Mouse (Mus musculus): Measurements from ENCODE around the gene Tet2. TPM values are rescaled to one million over a fixed set of nuclear protein-coding genes. Genes with fewer than 3 reads are reported as not detected.

The Tet2 gene
- total and polyA plus RNA-seq, 3 experiments = 6.8 to 101 (median 10.9) TPM

DNA sequence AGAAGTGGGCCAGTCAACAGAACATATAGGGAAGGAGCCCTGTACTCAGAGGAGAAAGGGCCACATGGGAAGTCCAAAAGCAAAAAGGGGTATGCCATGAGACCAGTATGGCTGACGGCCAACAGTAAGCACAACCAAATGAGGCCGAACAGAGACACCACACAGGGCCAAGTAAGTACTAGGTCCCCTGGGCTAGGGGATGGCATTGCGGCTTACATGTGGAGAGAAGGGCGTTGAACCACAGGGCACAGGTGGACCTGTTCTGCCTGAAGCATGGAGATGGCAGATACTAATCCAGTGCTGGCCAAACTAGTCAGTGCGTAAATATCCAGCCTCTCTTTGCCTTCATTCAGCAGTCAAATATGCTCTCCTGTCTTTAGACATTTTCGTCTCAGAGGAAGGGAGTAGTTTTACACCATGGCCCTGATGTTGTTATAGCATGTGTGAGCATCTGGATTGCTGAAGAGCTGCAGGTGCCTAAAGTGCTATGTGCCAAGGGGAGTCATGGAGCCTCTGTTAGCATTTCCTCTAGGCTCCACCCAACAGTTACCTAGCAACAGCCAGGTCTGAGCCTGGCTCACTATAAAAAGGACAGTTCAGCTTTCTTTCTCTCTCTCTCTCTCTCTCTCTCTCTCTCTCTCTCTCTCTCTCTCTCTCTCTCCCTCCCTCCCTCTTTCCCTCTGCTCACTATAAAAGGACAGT, 14.6 kb upstream of the Tet2 start:
- Histone ChIP-seq H3K36me3 (ENCODE audit: control insufficient read depth in 1 of 2, insufficient read depth in 2 of 2, low read length in 2 of 2) (peaks cover 0 to 2% of the 10 kb centered on the region in 2 experiments; a peak in 1 of 4 replicates), H3K9me3 (replicated peaks; ENCODE audit: insufficient read depth, low read length) (no peaks in the 10 kb centered on the region), H3K4me1 (ENCODE audit: control insufficient read depth in 1 of 2, insufficient read depth in 2 of 2, low read length in 2 of 2) (peaks cover 0 to 13% of the 10 kb centered on the region in 2 experiments; a peak in 3 of 4 replicates), H3K79me2 (ENCODE audit: control insufficient read depth, insufficient read depth, low read length, poor library complexity) (no peaks in the 10 kb centered on the region), H3K27me3 (ENCODE audit: control insufficient read depth in 1 of 2, insufficient read depth in 2 of 2, low read length in 2 of 2) (no peaks in the 10 kb centered on the region), H3K4me3 (ENCODE audit: control insufficient read depth in 1 of 2, insufficient read depth in 1 of 2, low read depth in 2 of 2, low read length in 2 of 2) (no peak overlapping the region), H3K9ac (ENCODE audit: control insufficient read depth, low read depth, low read length, poor library complexity, severe bottlenecking) (no peak overlapping the region), H3K27ac (ENCODE audit: control insufficient read depth, low read depth, low read length) (no peak overlapping the region)
- no peak for DNase-seq (ENCODE audit: low read depth, low spot score)
- TF ChIP-seq CTCF (IDR thresholded peaks at IDR 0.05 in 2 of 3, conservative IDR thresholded peaks at IDR 0.05 in 1 of 3; ENCODE audit: control insufficient read depth in 1 of 3, insufficient read depth in 1 of 3, low read depth in 2 of 3, low read length in 3 of 3, poor library complexity in 1 of 3, severe bottlenecking in 1 of 3) (no peak), MAX (IDR thresholded peaks at IDR 0.05; ENCODE audit: low read length) (no peak), KAT2A (conservative IDR thresholded peaks at IDR 0.05; ENCODE audit: low read depth, low read length) (no peak)

DNA sequence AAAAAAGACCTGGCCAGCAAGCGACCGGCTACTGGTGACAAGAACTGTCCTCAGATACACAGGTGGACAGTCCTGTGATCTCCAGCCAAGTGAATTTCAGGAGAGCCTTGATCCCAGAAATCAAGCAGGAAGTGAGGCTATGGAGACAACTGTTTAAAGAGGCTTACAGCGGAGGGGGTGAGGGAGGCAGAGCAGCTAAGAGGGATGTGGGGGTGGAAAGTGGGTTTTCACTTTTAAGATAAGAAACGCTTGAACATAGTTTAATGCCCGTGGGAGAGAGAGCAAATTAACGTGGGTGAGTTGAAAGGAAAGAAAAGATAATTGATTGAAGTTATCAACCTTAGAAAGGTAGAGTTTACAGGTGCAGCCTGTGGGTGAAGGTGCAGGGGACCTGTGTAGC, 12.7 kb upstream of the Tet2 start:
- Histone ChIP-seq H3K4me3 (ENCODE audit: control insufficient read depth in 1 of 2, insufficient read depth in 1 of 2, low read depth in 2 of 2, low read length in 2 of 2) (no peak overlapping the region), H3K4me1 (ENCODE audit: control insufficient read depth in 1 of 2, insufficient read depth in 2 of 2, low read length in 2 of 2) (peaks cover 0 to 13% of the 10 kb centered on the region in 2 experiments; a peak in 3 of 4 replicates), H3K9me3 (replicated peaks; ENCODE audit: insufficient read depth, low read length) (no peaks in the 10 kb centered on the region), H3K9ac (ENCODE audit: control insufficient read depth, low read depth, low read length, poor library complexity, severe bottlenecking) (no peak overlapping the region), H3K27ac (ENCODE audit: control insufficient read depth, low read depth, low read length) (no peak overlapping the region), H3K27me3 (ENCODE audit: control insufficient read depth in 1 of 2, insufficient read depth in 2 of 2, low read length in 2 of 2) (no peaks in the 10 kb centered on the region), H3K36me3 (ENCODE audit: control insufficient read depth in 1 of 2, insufficient read depth in 2 of 2, low read length in 2 of 2) (peaks cover 0 to 2% of the 10 kb centered on the region in 2 experiments; a peak in 1 of 4 replicates), H3K79me2 (ENCODE audit: control insufficient read depth, insufficient read depth, low read length, poor library complexity) (no peaks in the 10 kb centered on the region)
- TF ChIP-seq MEF2A (IDR thresholded peaks at IDR 0.05; ENCODE audit: extremely low read depth, insufficient replicate concordance, low read depth, low read length, poor library complexity, severe bottlenecking) = no peak
- TF ChIP-seq CTCF (IDR thresholded peaks at IDR 0.05 in 2 of 3, conservative IDR thresholded peaks at IDR 0.05 in 1 of 3; ENCODE audit: control insufficient read depth in 1 of 3, insufficient read depth in 1 of 3, low read depth in 2 of 3, low read length in 3 of 3, poor library complexity in 1 of 3, severe bottlenecking in 1 of 3) = no peak
- TF ChIP-seq ZC3H11A (IDR thresholded peaks at IDR 0.05; ENCODE audit: low read depth, low read length) = no peak
- no peak for TF ChIP-seq USF2 (IDR thresholded peaks at IDR 0.05; ENCODE audit: borderline replicate concordance in 1 of 2, insufficient read depth in 1 of 2, low read depth in 1 of 2, low read length in 2 of 2)
- TF ChIP-seq TAL1 (IDR thresholded peaks at IDR 0.05; ENCODE audit: low read length) = no peak
- TF ChIP-seq GATA1 (IDR thresholded peaks at IDR 0.05; ENCODE audit: low read depth, low read length) = no peak; the same call in 1 of the 2 replicates
- TF ChIP-seq RCOR1 (IDR thresholded peaks at IDR 0.05; ENCODE audit: low read depth, low read length) = no peak
- no peak for TF ChIP-seq TCF12 (IDR thresholded peaks at IDR 0.05; ENCODE audit: low read depth, low read length)
- no peak for TF ChIP-seq TBP (IDR thresholded peaks at IDR 0.05; ENCODE audit: low read depth, low read length)
- TF ChIP-seq MAZ (IDR thresholded peaks at IDR 0.05; ENCODE audit: low read depth, low read length) = no peak
- TF ChIP-seq MYB (IDR thresholded peaks at IDR 0.05; ENCODE audit: low read depth, low read length) = no peak
- TF ChIP-seq POLR2AphosphoS5 (IDR thresholded peaks at IDR 0.05; ENCODE audit: borderline replicate concordance, low read depth, low read length) = no peak
- no peak for TF ChIP-seq HCFC1 (IDR thresholded peaks at IDR 0.05; ENCODE audit: low read depth, low read length)
- no peak for TF ChIP-seq POLR2AphosphoS2 (IDR thresholded peaks at IDR 0.05; ENCODE audit: low read length)
- no peak for TF ChIP-seq CHD1 (IDR thresholded peaks at IDR 0.05; ENCODE audit: low read depth, low read length)
- no peak for TF ChIP-seq CHD2 (IDR thresholded peaks at IDR 0.05; ENCODE audit: low read length)
- no peak for TF ChIP-seq KAT2A (conservative IDR thresholded peaks at IDR 0.05; ENCODE audit: low read depth, low read length)
- peak; percentile 21 for DNase-seq (ENCODE audit: low read depth, low spot score)
